Mouse (Mus musculus) liver, embryonic 12.5 days (tissue): ENCODE results near the gene 1700028P14Rik. TPM values are rescaled to one million over a fixed set of nuclear protein-coding genes. Genes with fewer than 3 reads are reported as not detected.

Experiments
- ATAC-seq: fragments of 200-750 bp; cut with Nextera tagmentation; 2 replicates; pipeline ENCODE4 v1.8.0; 2017; ENCODE audit warnings: moderate number of reproducible peaks, mild to moderate bottlenecking, moderate library complexity
- H3K27ac ChIP-seq: fragments of 300-500 bp; sonication (generic); 2 replicates; pipeline ENCODE4 v1.5.1; 2016; ENCODE audit warnings: mild to moderate bottlenecking
- H3K27me3 ChIP-seq: fragments of 300-500 bp; sonication (generic); replicated peaks from 2 replicates; pipeline ENCODE4 v1.6.1; 2016; ENCODE audit warnings: mild to moderate bottlenecking, moderate library complexity
- H3K36me3 ChIP-seq: fragments of 300-500 bp; sonication (generic); 2 replicates; pipeline ENCODE4 v1.6.1; 2016; ENCODE audit warnings: mild to moderate bottlenecking, moderate library complexity
- H3K4me1 ChIP-seq: fragments of 300-500 bp; sonication (generic); 2 replicates; pipeline ENCODE4 v1.6.1; 2016
- H3K4me2 ChIP-seq: fragments of 300-500 bp; sonication (generic); 2 replicates; pipeline ENCODE4 v1.6.1; 2016; ENCODE audit warnings: mild to moderate bottlenecking, moderate library complexity
- H3K4me3 ChIP-seq: fragments of 300-500 bp; sonication (generic); 2 replicates; pipeline ENCODE4 v1.5.1; 2016; ENCODE audit warnings: mild to moderate bottlenecking, moderate library complexity
- H3K9ac ChIP-seq: fragments of 300-500 bp; sonication (generic); 2 replicates; pipeline ENCODE4 v1.6.1; 2016; ENCODE audit warnings: mild to moderate bottlenecking, moderate library complexity
- H3K9me3 ChIP-seq: fragments of 300-500 bp; sonication (generic); replicated peaks from 2 replicates; pipeline ENCODE4 v1.6.1; 2016; ENCODE audit warnings: mild to moderate bottlenecking, moderate library complexity
- WGBS: fragments of 180-500 bp; shearing (Covaris S2); methylation state at CpG from one replicate; pipeline ENCODE4 v1.1.7; 2016; ENCODE audit not compliant: insufficient replicate concordance; 5-methylcytosine and 5-hydroxymethylcytosine counted together
- polyA plus RNA-seq: library from polyadenylated mRNA; unstranded; fragments of >200 nt; fragmentation: Nextera tagmentation; extraction: Ambion mirVana; gene quantifications from 2 replicates; pipeline ENCODE4 v1.2.1, GENCODE M21; 2016

Gene 1700028P14Rik
- polyA plus RNA-seq, 1 experiment from 2014 or later = not detected

DNA sequence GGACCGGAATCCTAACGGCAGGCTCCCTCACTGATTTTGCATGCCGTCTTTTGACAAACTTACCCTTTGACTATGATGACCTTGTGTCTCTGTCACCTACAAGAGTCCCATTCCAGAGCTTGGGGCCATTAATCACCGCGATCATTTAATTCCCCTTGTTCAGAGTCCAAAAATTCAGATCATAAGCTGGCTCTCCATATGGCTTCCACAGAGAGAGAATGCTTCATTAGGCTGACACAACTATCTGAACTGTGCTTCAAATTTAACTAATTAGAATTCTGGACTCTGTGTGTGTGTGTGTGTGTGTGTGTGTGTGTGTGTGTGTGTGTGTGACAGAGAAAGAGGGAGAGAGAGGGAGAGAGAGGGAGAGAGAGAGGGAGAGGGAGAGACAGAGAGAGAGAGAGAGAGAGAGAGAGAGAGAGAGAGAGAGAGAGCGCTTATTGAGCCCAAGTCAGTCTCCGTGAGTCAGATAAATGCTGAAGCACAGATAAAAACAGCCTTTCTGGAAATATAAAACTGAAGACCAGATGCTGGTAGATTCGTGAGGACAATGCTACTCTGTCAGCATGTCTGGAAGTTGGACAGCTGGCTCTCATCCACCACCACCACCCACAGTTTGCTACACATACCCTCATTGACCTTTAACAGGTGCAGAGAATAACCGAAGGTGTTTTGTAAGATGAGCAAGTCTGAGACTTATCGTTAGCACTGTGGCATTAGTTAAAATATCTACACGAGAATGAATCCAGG, 73.8 kb downstream of the 1700028P14Rik start:
- Histone ChIP-seq H3K9ac (no peak overlapping the region), H3K4me2 (no peak overlapping the region), H3K27ac (no peak overlapping the region), H3K36me3 (no peaks in the 10 kb centered on the region), H3K27me3 (no peaks in the 10 kb centered on the region), H3K4me1 (no peaks in the 10 kb centered on the region), H3K9me3 (no peaks in the 10 kb centered on the region), H3K4me3 (no peak overlapping the region)
- 71% methylated on average over 11 of the region's 11 CpGs for WGBS
- ATAC-seq = no peak

DNA sequence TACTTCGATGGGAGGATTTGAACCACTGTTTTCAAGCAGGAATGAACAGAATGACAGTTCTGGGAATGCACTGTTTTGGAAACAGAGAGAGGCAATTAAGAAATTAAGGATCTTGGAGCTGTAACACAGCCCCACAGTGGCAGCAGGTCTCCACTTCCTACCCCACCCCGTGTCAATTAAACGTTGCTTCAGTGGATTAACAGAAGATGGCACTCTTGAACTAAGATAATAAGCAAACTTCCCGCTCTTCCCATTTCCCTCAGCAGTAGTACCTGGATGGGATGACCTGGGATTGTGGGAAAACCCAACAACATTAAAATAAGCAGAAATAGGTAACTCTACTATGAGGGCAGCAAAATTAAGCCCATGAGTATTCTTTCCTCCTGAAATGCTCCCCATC, 75.9 kb downstream of the 1700028P14Rik start:
- H3K27me3 ChIP-seq = no peaks in the 10 kb centered on the region
- H3K27ac ChIP-seq = no peak overlapping the region
- H3K4me2 ChIP-seq = no peak overlapping the region
- no peaks in the 10 kb centered on the region for H3K36me3 ChIP-seq
- no peaks in the 10 kb centered on the region for H3K4me1 ChIP-seq
- H3K4me3 ChIP-seq = no peak overlapping the region
- WGBS = 31% methylated on average over 4 of the region's 4 CpGs
- no peak overlapping the region for H3K9ac ChIP-seq
- H3K9me3 ChIP-seq = no peaks in the 10 kb centered on the region
- no peak for ATAC-seq

- 58% methylated on average over 5 of the region's 5 CpGs for WGBS
- no peaks in the 10 kb centered on the region for H3K36me3 ChIP-seq
- no peaks in the 10 kb centered on the region for H3K4me1 ChIP-seq
- ATAC-seq = no peak
- H3K27me3 ChIP-seq = no peaks in the 10 kb centered on the region
- no peak overlapping the region for H3K9ac ChIP-seq
- H3K9me3 ChIP-seq = no peaks in the 10 kb centered on the region
- H3K4me3 ChIP-seq = no peak overlapping the region
- H3K27ac ChIP-seq = no peak overlapping the region
- H3K4me2 ChIP-seq = no peak overlapping the region
These were observed 88.9 kb downstream of the 1700028P14Rik start for GRCm38 (mm10) chr19:23563693-23564092.

GRCm38 (mm10) chr19:23562588-23562987, 90.0 kb downstream of the 1700028P14Rik start:
- H3K4me3 ChIP-seq = no peak overlapping the region
- H3K9me3 ChIP-seq = no peaks in the 10 kb centered on the region
- H3K27me3 ChIP-seq = no peaks in the 10 kb centered on the region
- WGBS = 83% methylated on average over 4 of the region's 4 CpGs
- no peaks in the 10 kb centered on the region for H3K36me3 ChIP-seq
- H3K9ac ChIP-seq = no peak overlapping the region
- no peak for ATAC-seq
- H3K4me1 ChIP-seq = no peaks in the 10 kb centered on the region
- no peak overlapping the region for H3K4me2 ChIP-seq
- H3K27ac ChIP-seq = no peak overlapping the region

DNA sequence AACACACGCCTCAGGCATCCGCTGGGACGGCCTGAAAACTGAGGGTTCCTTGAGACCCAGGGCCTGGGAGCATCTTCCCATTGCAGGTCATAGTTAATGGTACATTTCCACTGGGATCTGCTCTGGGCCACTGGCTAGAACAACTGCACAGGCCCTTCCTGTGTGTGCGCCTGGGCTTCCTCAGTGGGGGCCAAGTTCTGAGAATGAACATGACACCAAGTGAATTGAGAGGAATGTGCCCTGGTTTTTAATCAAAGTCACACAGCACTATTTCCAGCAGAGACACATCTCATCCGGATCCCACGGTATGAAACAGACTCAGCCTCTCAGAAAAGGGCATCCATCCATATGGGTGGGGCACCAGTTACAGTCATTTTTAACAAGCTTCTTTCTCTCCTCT, 90.6 kb downstream of the 1700028P14Rik start:
- Histone ChIP-seq H3K27ac (no peak overlapping the region), H3K27me3 (no peaks in the 10 kb centered on the region), H3K4me1 (no peaks in the 10 kb centered on the region), H3K4me3 (no peak overlapping the region), H3K9ac (no peak overlapping the region), H3K4me2 (no peak overlapping the region), H3K9me3 (no peaks in the 10 kb centered on the region), H3K36me3 (no peaks in the 10 kb centered on the region)
- 72% methylated on average over 6 of the region's 6 CpGs for WGBS
- ATAC-seq = no peak

- WGBS = 29% methylated on average over 2 of the region's 2 CpGs
These were observed 99.2 kb downstream of the 1700028P14Rik start for GRCm38 (mm10) chr19:23553450-23553849.

GRCm38 (mm10) chr19:23545604-23546003, 107.0 kb downstream of the 1700028P14Rik start:
- ATAC-seq = no peak
- no peaks in the 10 kb centered on the region for H3K4me1 ChIP-seq

More at GRCm38 (mm10) chr19:23553450-23553849, 99.2 kb downstream of the 1700028P14Rik start:
- H3K9ac ChIP-seq = no peak overlapping the region
- H3K27ac ChIP-seq = no peak overlapping the region
- no peak overlapping the region for H3K4me3 ChIP-seq
- H3K36me3 ChIP-seq = no peaks in the 10 kb centered on the region
- ATAC-seq = no peak
- no peaks in the 10 kb centered on the region for H3K4me1 ChIP-seq
- no peaks in the 10 kb centered on the region for H3K9me3 ChIP-seq
- no peaks in the 10 kb centered on the region for H3K27me3 ChIP-seq
- H3K4me2 ChIP-seq = no peak overlapping the region

GRCm38 (mm10) chr19:23543244-23544004, 109.2 kb downstream of the 1700028P14Rik start:
- ATAC-seq = no peak
- WGBS = 67% methylated on average over 11 of the region's 11 CpGs
- no peaks in the 10 kb centered on the region for H3K36me3 ChIP-seq
- H3K4me2 ChIP-seq = no peak overlapping the region
- H3K4me3 ChIP-seq = no peak overlapping the region
- no peaks in the 10 kb centered on the region for H3K27me3 ChIP-seq
- no peaks in the 10 kb centered on the region for H3K9me3 ChIP-seq
- no peak overlapping the region for H3K27ac ChIP-seq
- H3K9ac ChIP-seq = no peak overlapping the region
- no peaks in the 10 kb centered on the region for H3K4me1 ChIP-seq

More at GRCm38 (mm10) chr19:23545604-23546003, 107.0 kb downstream of the 1700028P14Rik start:
- Histone ChIP-seq H3K4me3 (no peak overlapping the region), H3K9ac (no peak overlapping the region), H3K9me3 (no peaks in the 10 kb centered on the region), H3K27me3 (no peaks in the 10 kb centered on the region), H3K36me3 (no peaks in the 10 kb centered on the region), H3K4me2 (no peak overlapping the region), H3K27ac (no peak overlapping the region)

GRCm38 (mm10) chr19:23542759-23543158, 109.9 kb downstream of the 1700028P14Rik start:
- no peaks in the 10 kb centered on the region for H3K27me3 ChIP-seq
- H3K9ac ChIP-seq = no peak overlapping the region
- no peaks in the 10 kb centered on the region for H3K9me3 ChIP-seq
- ATAC-seq = no peak
- H3K4me1 ChIP-seq = no peaks in the 10 kb centered on the region
- no peak overlapping the region for H3K4me3 ChIP-seq
- H3K27ac ChIP-seq = no peak overlapping the region
- no peaks in the 10 kb centered on the region for H3K36me3 ChIP-seq
- 68% methylated on average over 4 of the region's 4 CpGs for WGBS
- no peak overlapping the region for H3K4me2 ChIP-seq

DNA sequence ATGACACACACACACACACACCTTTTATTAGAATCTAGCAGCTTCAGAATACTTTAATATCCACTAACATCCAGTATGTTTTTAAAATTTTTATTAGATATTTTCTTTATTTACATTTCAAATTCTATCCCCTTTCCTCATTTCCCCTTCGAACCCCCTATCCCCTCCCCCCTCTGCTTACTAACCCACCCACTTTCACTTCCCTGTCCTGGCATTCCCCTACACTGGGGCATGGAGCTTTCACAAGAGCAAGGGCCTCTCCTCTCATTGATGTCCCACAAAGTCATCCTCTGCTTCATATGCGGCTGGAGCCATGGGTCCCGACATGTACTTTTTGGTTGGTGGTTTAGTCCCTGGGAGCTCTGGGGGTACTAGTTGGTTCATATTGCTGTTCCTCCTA, 116.9 kb downstream of the 1700028P14Rik start:
- 67% methylated on average over 3 of the region's 3 CpGs for WGBS
- ATAC-seq = no peak
- H3K4me2 ChIP-seq = no peak overlapping the region
- no peaks in the 10 kb centered on the region for H3K4me1 ChIP-seq
- no peak overlapping the region for H3K9ac ChIP-seq
- no peaks in the 10 kb centered on the region for H3K27me3 ChIP-seq
- no peak overlapping the region for H3K4me3 ChIP-seq
- no peaks in the 10 kb centered on the region for H3K36me3 ChIP-seq
- no peaks in the 10 kb centered on the region for H3K9me3 ChIP-seq
- H3K27ac ChIP-seq = no peak overlapping the region

DNA sequence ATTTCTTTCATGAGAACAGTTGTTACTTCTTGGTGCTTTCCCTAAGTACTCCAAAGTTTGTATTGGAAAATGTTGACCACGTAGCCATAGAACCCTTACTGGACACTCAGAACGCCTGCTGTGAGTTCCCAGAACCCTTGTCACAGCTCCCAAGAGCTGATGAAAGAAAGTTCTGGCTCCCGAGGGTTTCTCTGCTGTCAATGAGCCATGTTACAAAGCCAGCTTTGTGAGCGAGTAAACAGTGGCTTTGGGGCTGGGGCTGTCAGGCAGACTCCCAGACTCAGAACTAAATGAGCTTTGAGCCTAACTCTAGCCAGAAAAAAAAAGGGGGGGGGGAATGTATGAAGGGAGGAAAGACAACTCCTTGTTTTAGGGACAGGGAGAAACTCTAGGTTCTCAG, 120.7 kb downstream of the 1700028P14Rik start:
- Histone ChIP-seq H3K27me3 (no peaks in the 10 kb centered on the region), H3K9ac (no peak overlapping the region), H3K27ac (no peak overlapping the region), H3K36me3 (no peaks in the 10 kb centered on the region), H3K4me3 (no peak overlapping the region), H3K4me2 (no peak overlapping the region), H3K9me3 (no peaks in the 10 kb centered on the region), H3K4me1 (no peaks in the 10 kb centered on the region)
- no peak for ATAC-seq
- 46% methylated on average over 4 of the region's 4 CpGs for WGBS

DNA sequence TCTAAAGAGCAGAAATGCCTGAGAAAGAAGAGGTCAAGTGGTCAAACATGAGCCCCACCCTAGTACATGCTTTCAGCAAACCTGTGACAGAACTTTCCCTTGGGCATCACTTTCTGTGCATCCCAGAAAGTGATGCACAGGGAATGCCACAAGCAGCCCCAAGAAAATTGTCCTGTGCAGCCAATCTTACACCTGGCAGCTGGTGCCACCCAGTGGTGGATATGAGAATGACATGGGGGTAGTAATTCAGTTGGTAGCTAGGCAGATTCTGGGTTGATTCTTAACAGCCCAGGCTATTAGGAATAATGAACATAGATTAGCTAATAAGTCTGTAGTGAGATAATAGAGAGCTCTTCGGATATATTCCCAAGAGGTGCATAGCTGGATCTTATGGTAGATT, 128.9 kb downstream of the 1700028P14Rik start:
- no peak overlapping the region for H3K4me2 ChIP-seq
- H3K9ac ChIP-seq = no peak overlapping the region
- no peak overlapping the region for H3K27ac ChIP-seq
- ATAC-seq = no peak
- H3K27me3 ChIP-seq = no peaks in the 10 kb centered on the region
- no peak overlapping the region for H3K4me3 ChIP-seq
- no peaks in the 10 kb centered on the region for H3K9me3 ChIP-seq
- no peaks in the 10 kb centered on the region for H3K36me3 ChIP-seq
- H3K4me1 ChIP-seq = no peaks in the 10 kb centered on the region
- WGBS = 6% methylated on average over 1 of the region's 1 CpGs
